Mouse (Mus musculus): ENCODE measurements around the gene Zc3h8. TPM values are rescaled to one million over a fixed set of nuclear protein-coding genes. Genes with fewer than 3 reads are reported as not detected.

Gene Zc3h8
- polyA plus RNA-seq (2012; rRNA removed) = 0.13 and 0.32 TPM in 2 replicates

GRCm38 (mm10) chr2:128943538-128944528 is at the start of gene Zc3h8:
Gene Zc3h8, minus strand, starts transcription at chr2:128944077.

GRCm38 (mm10) chr2:128967661-128968441 is 24.0 kb upstream of the Zc3h8 start, which contains the start of gene Gm10762:
Gene Gm10762, minus strand, starts transcription at chr2:128967725.

GRCm38 (mm10) chr2:128966641-128967580 is 23.0 kb upstream of the Zc3h8 start, which contains the start of gene Zc3h6:
Gene Zc3h6, plus strand, starts transcription at chr2:128967402.

Other genes with a start within 250 kb of the Zc3h8 start
- 0.46 and 0.80 TPM in 2 replicates for gene Mertk, start 245.1 kb downstream of the Zc3h8 start, polyA plus RNA-seq (2012; rRNA removed)
- gene Tmem87b, start 126.0 kb downstream of the Zc3h8 start, polyA plus RNA-seq (2012; rRNA removed) = 3.2 and 4.3 TPM in 2 replicates
- 2.7 and 3.1 TPM in 2 replicates for gene Fbln7, start 81.1 kb downstream of the Zc3h8 start, polyA plus RNA-seq (2012; rRNA removed)
- 0.42 and 0.48 TPM in 2 replicates for gene Zc3h6, start 23.3 kb upstream of the Zc3h8 start, polyA plus RNA-seq (2012; rRNA removed)
- gene Gm10762, start 23.6 kb upstream of the Zc3h8 start, polyA plus RNA-seq (2012; rRNA removed) = 1.2 and 1.3 TPM in 2 replicates
- 0.02 and 0.09 TPM in 2 replicates for gene Vinac1, start 104.1 kb upstream of the Zc3h8 start, polyA plus RNA-seq (2012; rRNA removed)
- 2.6 and 2.7 TPM in 2 replicates for gene Ttl, start 121.9 kb upstream of the Zc3h8 start, polyA plus RNA-seq (2012; rRNA removed)
- gene Polr1b, start 156.9 kb upstream of the Zc3h8 start, polyA plus RNA-seq (2012; rRNA removed) = 6.3 and 7.6 TPM in 2 replicates
- 22.7 and 27.6 TPM in 2 replicates for gene Chchd5, start 185.6 kb upstream of the Zc3h8 start, polyA plus RNA-seq (2012; rRNA removed)

Measured in stomach, adult 2 months (tissue).